Mouse (Mus musculus) right cerebral cortex, postnatal 25 days (tissue): ENCODE results near the gene Cradd.

Source experiments
- DNase-seq: peaks from one replicate; pipeline ENCODE4 v3.0.0; 2022

Gene Cradd

GRCm38 (mm10) chr10:95304240-95304639 is 19.7 kb downstream of the Cradd start:
- DNase-seq: no peak

DNA sequence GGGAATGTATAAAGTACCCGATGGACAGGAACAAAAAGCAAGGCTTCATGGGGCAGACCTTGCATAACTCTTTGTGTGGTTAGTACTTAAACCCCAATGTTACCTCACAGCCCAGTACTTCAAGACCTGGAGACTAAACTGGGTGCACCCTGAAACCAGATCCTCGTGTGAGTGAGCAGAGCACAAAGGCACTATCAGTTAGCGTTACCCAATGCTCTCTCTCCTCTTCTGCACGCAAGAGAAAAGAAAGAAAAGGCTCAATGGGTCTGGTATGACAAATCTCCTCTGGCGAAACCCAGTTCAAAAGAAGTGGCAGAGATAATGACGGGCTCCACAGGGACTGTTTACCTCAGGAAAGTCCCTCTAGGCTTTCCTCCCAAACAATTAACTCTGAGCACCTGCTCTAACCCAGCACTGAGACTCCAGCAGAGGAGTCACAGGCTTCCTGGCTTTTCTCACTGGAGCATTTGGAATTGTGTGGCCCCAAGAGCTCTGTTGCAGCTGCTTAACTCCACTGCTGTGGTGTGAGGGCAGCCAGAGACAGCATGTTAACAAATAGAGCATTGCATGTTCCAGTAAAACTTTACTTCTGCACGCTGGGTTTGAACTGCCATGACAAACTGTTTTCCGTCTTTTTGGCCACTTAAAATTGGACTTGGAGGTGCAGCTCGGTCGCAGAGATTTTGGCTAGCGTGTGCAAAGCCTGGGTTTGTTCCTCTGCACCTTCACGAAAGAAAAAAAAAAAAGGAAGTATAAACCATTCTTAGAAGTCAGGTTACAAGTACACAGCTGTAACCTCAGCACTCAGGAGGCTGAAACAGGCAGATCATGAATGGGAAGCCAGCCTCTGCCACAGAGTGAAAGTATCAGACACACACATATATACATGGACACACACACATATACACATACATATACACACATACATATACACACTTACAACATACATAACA is 21.4 kb downstream of the Cradd start:
- no peak for DNase-seq

GRCm38 (mm10) chr10:95300178-95300793 is 23.6 kb downstream of the Cradd start:
- DNase-seq: no peak

- no peak for DNase-seq
Measured at GRCm38 (mm10) chr10:95299808-95300133, 24.2 kb downstream of the Cradd start.

DNA sequence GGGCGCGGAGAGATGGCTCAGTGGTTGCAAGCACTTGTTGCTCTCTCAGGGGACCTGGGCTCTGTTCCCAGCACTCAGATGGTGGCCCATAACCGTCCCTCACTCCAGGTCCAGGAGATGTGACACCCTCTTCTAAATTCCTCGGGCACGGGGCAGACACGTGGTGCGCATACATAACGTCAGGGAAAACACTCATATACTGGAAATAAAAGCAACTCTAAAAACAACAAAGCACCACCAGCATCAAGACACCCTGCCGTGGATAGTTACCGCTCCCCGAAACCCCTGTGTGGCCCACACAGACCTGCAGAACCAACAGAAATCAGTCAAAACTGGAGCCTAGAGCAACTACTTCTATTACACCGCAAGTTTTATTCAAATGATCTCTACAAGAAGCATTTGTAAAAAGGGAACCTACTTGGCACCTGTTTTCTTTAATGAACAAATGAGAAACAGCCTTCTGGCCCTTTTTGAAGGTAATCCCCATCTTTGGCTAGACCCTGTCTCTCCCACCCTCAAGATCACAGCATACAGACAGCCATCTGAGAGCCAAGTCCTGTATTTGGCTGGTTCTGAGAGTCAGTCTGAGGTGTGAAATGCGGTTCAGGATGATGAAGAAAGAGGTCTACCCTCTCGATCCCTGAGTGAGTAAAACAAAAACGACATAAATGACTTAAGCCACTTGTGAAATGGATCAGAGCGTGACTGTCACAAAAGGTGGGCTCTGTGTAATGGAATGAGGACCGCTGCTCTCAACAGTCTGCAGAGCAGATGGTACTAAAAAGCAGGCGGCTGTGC is 24.7 kb downstream of the Cradd start:
- DNase-seq: no peak

- no peak for DNase-seq
Measured at GRCm38 (mm10) chr10:95298504-95298903, 25.4 kb downstream of the Cradd start.

DNA sequence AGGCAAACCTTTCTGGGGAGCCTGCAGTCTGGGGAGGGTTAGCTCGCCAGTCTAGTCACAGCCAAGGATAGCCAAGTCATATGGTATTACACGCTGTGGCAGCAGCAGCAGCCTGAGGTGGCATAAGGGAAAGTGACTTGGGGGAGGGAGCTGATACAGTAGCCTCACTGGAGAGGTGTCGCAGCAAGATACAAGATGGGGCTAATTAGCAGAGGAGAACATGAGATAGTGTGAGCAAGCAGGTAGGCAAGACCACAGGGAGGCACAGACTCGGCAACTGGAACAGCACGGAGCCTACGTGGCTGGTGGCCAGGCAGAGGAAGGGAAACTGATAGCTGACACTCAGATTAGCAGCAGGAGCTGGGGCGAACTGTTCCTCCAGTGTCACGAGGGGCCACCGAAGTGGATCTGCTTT is 26.2 kb downstream of the Cradd start:
- DNase-seq: no peak

DNA sequence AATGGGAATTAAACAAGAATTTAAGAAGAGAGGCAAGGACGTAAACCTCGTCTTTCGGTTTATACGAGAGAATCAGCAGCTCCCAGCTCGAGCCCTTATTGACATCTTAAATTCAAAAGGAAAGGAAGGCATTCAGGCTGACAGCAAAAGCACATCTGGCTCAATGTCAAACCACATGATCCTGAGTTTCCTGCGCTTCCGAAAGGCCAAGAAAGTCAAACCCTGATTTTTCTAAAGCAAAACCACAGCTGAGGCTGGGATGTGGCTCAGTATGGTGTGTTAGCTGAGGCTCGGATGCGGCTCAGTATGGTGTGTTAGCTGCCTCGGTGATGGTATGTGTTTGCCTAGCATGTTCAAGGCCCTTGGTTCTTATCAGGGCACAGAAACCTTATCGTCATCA is 26.9 kb downstream of the Cradd start:
- no peak for DNase-seq

GRCm38 (mm10) chr10:95293261-95293660 is 30.7 kb downstream of the Cradd start:
- DNase-seq: no peak

DNA sequence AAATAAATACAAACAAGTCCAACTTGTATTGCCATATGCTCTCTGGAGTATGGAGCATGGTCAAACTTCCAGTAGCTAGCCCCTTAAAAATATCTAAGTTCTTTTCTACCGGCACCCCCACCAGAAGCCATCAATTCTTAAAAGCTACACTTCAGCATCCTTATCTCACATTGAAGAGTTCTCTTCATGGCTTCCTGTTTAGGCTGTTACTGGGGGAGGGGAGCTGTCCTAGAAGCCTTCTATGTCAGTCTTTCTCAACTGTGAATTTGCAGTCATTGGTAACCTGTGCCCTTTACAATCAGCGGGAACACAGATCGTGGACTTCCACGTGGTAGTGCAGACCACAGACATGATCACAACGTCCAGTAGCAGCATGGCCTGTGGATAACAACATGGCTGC is 31.7 kb downstream of the Cradd start:
- no peak for DNase-seq

- no peak for DNase-seq
Measured at GRCm38 (mm10) chr10:95291133-95291876, 32.6 kb downstream of the Cradd start.

GRCm38 (mm10) chr10:95289819-95290218 is 34.1 kb downstream of the Cradd start:
- DNase-seq: no peak

DNA sequence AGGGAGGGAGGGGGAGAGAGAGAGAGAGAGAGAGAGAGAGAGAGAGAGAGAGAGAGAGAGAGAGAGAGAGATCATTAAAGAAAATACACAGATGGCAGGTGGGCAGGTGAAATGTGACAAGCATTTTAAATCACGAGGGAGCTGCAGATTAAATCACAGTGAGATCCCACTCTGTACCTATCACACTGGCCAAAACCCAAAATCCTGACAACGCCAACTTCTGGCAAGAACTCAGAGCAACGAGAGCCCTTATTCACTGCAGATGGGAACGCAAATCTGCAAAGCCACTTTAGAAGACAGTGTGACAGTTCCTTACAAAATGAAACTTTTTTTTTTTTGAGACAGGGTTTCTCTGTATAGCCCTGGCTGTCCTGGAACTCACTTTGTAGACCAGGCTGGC is 35.7 kb downstream of the Cradd start:
- peak; percentile 43 for DNase-seq

DNA sequence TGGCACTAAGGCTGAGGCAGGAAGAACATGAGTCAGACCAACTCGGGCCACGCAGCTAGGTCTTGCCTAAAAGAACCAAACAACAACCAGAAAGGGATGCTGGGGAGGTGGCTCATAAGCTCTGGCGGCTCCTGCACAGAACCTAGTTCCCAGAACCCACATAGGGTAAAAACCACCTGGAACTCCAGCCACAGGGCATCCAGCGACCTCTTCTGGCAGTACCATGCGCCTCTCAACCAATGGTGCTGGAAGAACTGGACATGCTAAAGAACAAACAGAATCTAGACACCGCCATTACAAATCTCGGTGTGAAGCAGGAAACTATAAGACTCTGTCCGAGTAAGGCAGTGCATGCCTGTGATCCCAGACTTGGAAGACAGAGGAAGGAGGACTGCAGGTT is 36.6 kb downstream of the Cradd start:
- DNase-seq: no peak

GRCm38 (mm10) chr10:95283434-95283833 is 40.5 kb downstream of the Cradd start:
- no peak for DNase-seq

DNA sequence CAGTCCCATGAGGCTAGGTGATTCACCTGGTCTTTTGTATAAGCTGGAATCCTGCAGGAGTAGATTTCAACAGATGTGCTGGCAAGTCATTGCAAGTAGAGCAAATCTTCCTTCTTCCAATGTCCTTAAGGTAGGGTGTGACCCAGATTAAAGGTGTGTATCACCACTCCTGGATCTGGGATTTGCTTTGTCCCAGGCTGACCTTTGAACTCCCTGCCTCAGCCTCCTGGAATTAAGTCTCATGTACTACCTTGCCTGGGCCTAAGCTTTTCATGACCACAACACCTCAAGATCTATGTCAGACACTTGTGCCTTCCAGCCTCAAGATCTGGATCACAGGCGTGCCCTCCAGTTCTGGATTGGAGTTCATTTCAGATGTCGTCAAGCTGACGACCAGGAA is 41.9 kb downstream of the Cradd start:
- no peak for DNase-seq

GRCm38 (mm10) chr10:95281466-95281990 is 42.4 kb downstream of the Cradd start:
- no peak for DNase-seq

GRCm38 (mm10) chr10:95280327-95280726 is 43.6 kb downstream of the Cradd start:
- DNase-seq: no peak

GRCm38 (mm10) chr10:95279459-95279858 is 44.5 kb downstream of the Cradd start:
- DNase-seq: no peak

DNA sequence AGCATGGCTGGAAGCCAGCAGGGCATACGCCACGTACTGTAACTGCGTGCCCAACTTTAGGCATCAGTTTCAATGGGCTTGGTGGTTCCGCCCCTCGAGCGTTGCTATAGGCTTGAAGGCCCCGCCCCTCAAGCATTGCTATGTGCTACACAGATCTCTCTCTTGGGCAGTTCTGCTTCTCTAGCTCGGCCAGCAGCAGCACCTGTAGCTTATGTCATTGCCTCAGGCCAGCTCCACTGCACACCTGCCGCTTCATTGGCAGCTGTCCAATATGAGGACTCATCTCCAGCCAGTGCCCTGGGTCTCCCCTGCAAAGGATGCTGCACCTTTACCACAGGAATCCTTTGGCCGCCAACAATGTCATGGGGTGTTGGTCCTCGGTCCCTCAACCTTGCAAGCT is 45.8 kb downstream of the Cradd start:
- no peak for DNase-seq

DNA sequence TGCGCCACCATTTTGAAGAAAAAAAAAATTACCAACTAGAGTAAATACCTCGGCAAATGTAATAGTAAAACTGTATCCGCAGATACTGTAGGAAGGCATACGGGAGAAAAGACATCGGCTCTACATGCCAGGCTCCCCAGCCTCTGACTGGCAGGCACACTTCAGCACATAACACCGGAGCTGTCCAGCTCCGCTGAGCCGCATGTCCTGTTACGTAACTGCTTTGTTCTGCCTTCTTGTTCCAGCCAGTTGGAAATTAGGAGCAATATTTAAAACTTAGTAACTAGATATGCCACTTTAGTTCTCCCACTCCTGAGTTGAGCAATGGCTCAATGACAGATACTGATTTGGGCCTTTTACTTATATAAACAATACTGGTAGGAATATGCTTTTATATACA is 48.4 kb downstream of the Cradd start:
- no peak for DNase-seq

- no peak for DNase-seq
Measured at GRCm38 (mm10) chr10:95273226-95273625, 50.7 kb downstream of the Cradd start.

DNA sequence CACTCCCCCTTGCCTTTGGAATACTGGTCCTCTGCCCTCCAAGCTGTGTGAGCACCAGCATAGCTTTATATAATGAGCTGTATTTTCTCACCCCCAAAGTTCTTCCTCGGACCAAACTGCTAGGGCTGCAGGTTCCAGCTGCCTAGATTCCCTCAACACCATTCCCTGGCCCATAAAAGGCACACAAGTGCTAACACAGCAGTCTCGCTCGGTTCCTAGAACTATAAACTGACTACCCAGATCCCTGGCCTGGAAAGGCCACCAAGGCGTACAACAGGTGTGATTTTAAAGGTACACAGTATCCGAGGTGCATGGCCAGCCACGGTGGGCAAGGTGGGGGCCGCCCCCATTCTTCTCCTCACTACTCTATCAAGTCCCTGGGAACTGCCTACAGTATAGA is 54.8 kb downstream of the Cradd start:
- no peak for DNase-seq
